Mouse (Mus musculus) MEL (cell line): ENCODE measurements around the gene Ern1. TPM values are rescaled to one million over a fixed set of nuclear protein-coding genes. Genes with fewer than 3 reads are reported as not detected.

ENCODE experiments used
- DNase-seq: peaks from one replicate; pipeline ENCODE4 v3.0.0; 2011; ENCODE audit warnings: low read depth, low spot score
- H3K27ac ChIP-seq: 2 replicates; pipeline ENCODE4 v1.5.1; 2012; ENCODE audit warnings: low read depth, mild to moderate bottlenecking, control low read depth, low read length, moderate library complexity; ENCODE audit not compliant: control insufficient read depth
- H3K27me3 ChIP-seq, 2 experiments: fragments of 150-350 bp in 1 of 2; sonication (generic) in 1 of 2; 2 replicates each; pipeline ENCODE4 v1.6.1; 2012; ENCODE audit warnings: low read length in 2 of 2, mild to moderate bottlenecking in 2 of 2, improper control_type of control experiment in 1 of 2, moderate library complexity in 1 of 2; ENCODE audit not compliant: insufficient read depth in 2 of 2, control insufficient read depth in 1 of 2
- H3K36me3 ChIP-seq, 2 experiments: 2 replicates each; pipeline ENCODE4 v1.6.1; 2012 to 2014; ENCODE audit warnings: low read length in 2 of 2, improper control_type of control experiment in 1 of 2, inconsistent platforms in 1 of 2, mild to moderate bottlenecking in 1 of 2; ENCODE audit not compliant: insufficient read depth in 2 of 2, control insufficient read depth in 1 of 2
- H3K4me1 ChIP-seq, 2 experiments: fragments of 150-350 bp in 1 of 2; sonication (generic) in 1 of 2; 2 replicates each; pipeline ENCODE4 v1.6.1; 2012; ENCODE audit warnings: low read length in 2 of 2, improper control_type of control experiment in 1 of 2, mild to moderate bottlenecking in 1 of 2; ENCODE audit not compliant: insufficient read depth in 2 of 2, control insufficient read depth in 1 of 2
- H3K4me3 ChIP-seq, 2 experiments: fragments of 150-350 bp in 1 of 2; sonication (generic) in 1 of 2; 2 replicates each; pipeline ENCODE4 v1.5.1; 2012; ENCODE audit warnings: low read depth in 2 of 2, low read length in 2 of 2, mild to moderate bottlenecking in 2 of 2, moderate library complexity in 2 of 2, control low read depth in 1 of 2, improper control_type of control experiment in 1 of 2; ENCODE audit not compliant: control insufficient read depth in 1 of 2, insufficient read depth in 1 of 2
- H3K79me2 ChIP-seq: 2 replicates; pipeline ENCODE4 v1.6.1; 2012; ENCODE audit warnings: mild to moderate bottlenecking, low read length, moderate library complexity; ENCODE audit not compliant: control insufficient read depth, poor library complexity, insufficient read depth
- H3K9ac ChIP-seq: 2 replicates; pipeline ENCODE4 v1.6.1; 2012; ENCODE audit warnings: low read depth, mild to moderate bottlenecking, control low read depth, low read length, moderate library complexity; ENCODE audit not compliant: control insufficient read depth, poor library complexity, severe bottlenecking
- H3K9me3 ChIP-seq: fragments of 150-350 bp; sonication (generic); replicated peaks from 2 replicates; pipeline ENCODE4 v1.6.1; 2012; ENCODE audit warnings: mild to moderate bottlenecking, low read length, improper control_type of control experiment, moderate library complexity; ENCODE audit not compliant: insufficient read depth
- BHLHE40 ChIP-seq: IDR thresholded peaks from 2 replicates; pipeline ENCODE4 v1.6.1; 2012; ENCODE audit warnings: low read depth, mild to moderate bottlenecking, inconsistent platforms, low read length, improper control_type of control experiment, borderline replicate concordance
- CHD1 ChIP-seq: IDR thresholded peaks from 2 replicates; pipeline ENCODE4 v1.6.1; 2012; ENCODE audit warnings: low read depth, mild to moderate bottlenecking, inconsistent platforms, low read length, improper control_type of control experiment
- CTCF ChIP-seq, 3 experiments: IDR thresholded peaks in 2 of 3; conservative IDR thresholded peaks in 1 of 3; 2 replicates each; pipeline ENCODE4 v1.5.1; 2011 to 2012; ENCODE audit warnings: low read length in 3 of 3, low read depth in 2 of 3, mild to moderate bottlenecking in 2 of 3, improper control_type of control experiment in 1 of 3, inconsistent platforms in 1 of 3, mixed read lengths in 1 of 3, moderate library complexity in 1 of 3; ENCODE audit not compliant: control insufficient read depth in 1 of 3, insufficient read depth in 1 of 3, poor library complexity in 1 of 3, severe bottlenecking in 1 of 3
- E2F4 ChIP-seq: IDR thresholded peaks from 2 replicates; pipeline ENCODE4 v1.6.1; 2011; ENCODE audit warnings: low read depth, low read length, improper control_type of control experiment, borderline replicate concordance
- ELF1 ChIP-seq: IDR thresholded peaks from 2 replicates; pipeline ENCODE4 v1.6.1; 2014; ENCODE audit warnings: low read depth, mild to moderate bottlenecking, inconsistent platforms, low read length, improper control_type of control experiment, moderate library complexity
- EP300 ChIP-seq, 2 experiments: IDR thresholded peaks; 2 replicates each; pipeline ENCODE4 v1.6.1; 2011; ENCODE audit warnings: improper control_type of control experiment in 2 of 2, low read length in 2 of 2, low read depth in 1 of 2, mild to moderate bottlenecking in 1 of 2
- GABPA ChIP-seq: IDR thresholded peaks from 2 replicates; pipeline ENCODE4 v1.6.1; 2012; ENCODE audit warnings: low read depth, mild to moderate bottlenecking, inconsistent platforms, low read length, improper control_type of control experiment, moderate library complexity
- GATA1 ChIP-seq: IDR thresholded peaks from 2 replicates; pipeline ENCODE4 v1.6.1; 2011; ENCODE audit warnings: low read depth, low read length, improper control_type of control experiment
- JUND ChIP-seq: IDR thresholded peaks from 2 replicates; pipeline ENCODE4 v1.6.1; 2011; ENCODE audit warnings: low read depth, mild to moderate bottlenecking, improper control_type of control experiment, low read length
- KAT2A ChIP-seq: conservative IDR thresholded peaks from 2 replicates; pipeline ENCODE4 v1.6.1; 2012; ENCODE audit warnings: low read depth, low read length, improper control_type of control experiment, inconsistent platforms
- MAX ChIP-seq: IDR thresholded peaks from 2 replicates; pipeline ENCODE4 v1.6.1; 2011; ENCODE audit warnings: low read length, improper control_type of control experiment
- MEF2A ChIP-seq: IDR thresholded peaks from 2 replicates; pipeline ENCODE4 v1.6.1; 2014; ENCODE audit warnings: low read depth, mild to moderate bottlenecking, inconsistent platforms, low read length, improper control_type of control experiment; ENCODE audit not compliant: poor library complexity, insufficient replicate concordance, severe bottlenecking; ENCODE audit errors: extremely low read depth
- MXI1 ChIP-seq: IDR thresholded peaks from 2 replicates; pipeline ENCODE4 v1.6.1; 2011; ENCODE audit warnings: mild to moderate bottlenecking, low read depth, low read length, improper control_type of control experiment
- MYB ChIP-seq: IDR thresholded peaks from 2 replicates; pipeline ENCODE4 v1.6.1; 2011; ENCODE audit warnings: mild to moderate bottlenecking, low read depth, low read length, improper control_type of control experiment
- MYC ChIP-seq: IDR thresholded peaks from 2 replicates; pipeline ENCODE4 v1.6.1; 2011; ENCODE audit warnings: low read depth, mild to moderate bottlenecking, low read length, improper control_type of control experiment, moderate library complexity
- NELFE ChIP-seq: IDR thresholded peaks from 2 replicates; pipeline ENCODE4 v1.6.1; 2011; ENCODE audit warnings: low read depth, low read length, improper control_type of control experiment
- POLR2AphosphoS2 ChIP-seq: IDR thresholded peaks from 2 replicates; pipeline ENCODE4 v1.6.1; 2011; ENCODE audit warnings: low read length, improper control_type of control experiment
- RAD21 ChIP-seq: IDR thresholded peaks from 2 replicates; pipeline ENCODE4 v1.6.1; 2011; ENCODE audit warnings: mild to moderate bottlenecking, low read depth, low read length, improper control_type of control experiment
- SIN3A ChIP-seq: IDR thresholded peaks from 2 replicates; pipeline ENCODE4 v1.6.1; 2012; ENCODE audit warnings: low read length, improper control_type of control experiment, inconsistent platforms
- SMC3 ChIP-seq: IDR thresholded peaks from 2 replicates; pipeline ENCODE4 v1.6.1; 2011; ENCODE audit warnings: low read depth, low read length, improper control_type of control experiment
- TCF12 ChIP-seq: IDR thresholded peaks from 2 replicates; pipeline ENCODE4 v1.6.1; 2014; ENCODE audit warnings: low read depth, mild to moderate bottlenecking, inconsistent platforms, low read length, improper control_type of control experiment, moderate library complexity
- USF1 ChIP-seq: IDR thresholded peaks from 2 replicates; pipeline ENCODE4 v1.6.1; 2014; ENCODE audit warnings: low read depth, mild to moderate bottlenecking, inconsistent platforms, low read length, improper control_type of control experiment, moderate library complexity
- USF2 ChIP-seq, 2 experiments: IDR thresholded peaks; 2 replicates each; pipeline ENCODE4 v1.6.1; 2011 to 2012; ENCODE audit warnings: improper control_type of control experiment in 2 of 2, low read length in 2 of 2, borderline replicate concordance in 1 of 2, inconsistent platforms in 1 of 2, low read depth in 1 of 2, mild to moderate bottlenecking in 1 of 2; ENCODE audit not compliant: insufficient read depth in 1 of 2
- ZC3H11A ChIP-seq: IDR thresholded peaks from 2 replicates; pipeline ENCODE4 v1.6.1; 2012; ENCODE audit warnings: low read depth, mild to moderate bottlenecking, inconsistent platforms, low read length, improper control_type of control experiment
- ZMIZ1 ChIP-seq: IDR thresholded peaks from 2 replicates; pipeline ENCODE4 v1.6.1; 2012; ENCODE audit warnings: low read depth, mild to moderate bottlenecking, inconsistent platforms, low read length, improper control_type of control experiment, moderate library complexity
- ZNF384 ChIP-seq: IDR thresholded peaks from 2 replicates; pipeline ENCODE4 v1.6.1; 2012; ENCODE audit warnings: low read depth, mild to moderate bottlenecking, inconsistent platforms, low read length, improper control_type of control experiment
- polyA plus RNA-seq, 2 experiments: library from polyadenylated mRNA; stranded (reverse) in 1 of 2; unstranded in 1 of 2; fragments of >175 nt in 1 of 2; fragments of >200 nt in 1 of 2; gene quantifications; 2 replicates each; pipeline versions ENCODE4 v1.2.1 to v1.2.4; 2012; ENCODE audit warnings: low replicate concordance in 2 of 2, low read depth in 1 of 2; ENCODE audit not compliant: insufficient read length in 2 of 2, insufficient read depth in 1 of 2, missing spikeins in 1 of 2
- total RNA-seq: library from RNA; depleted of rRNA; stranded (reverse); fragments of 300-350 nt; gene quantifications from 2 replicates; pipeline ENCODE4 v1.2.3, GENCODE M21; 2012

Ern1 gene
- total and polyA plus RNA-seq, 3 experiments, result 4.3 to 5.7 TPM; not detected in 1

GRCm38 (mm10) chr11:106364712-106365111 lies 122.9 kb downstream of the Ern1 start:
- no peak overlapping the region for H3K4me3 ChIP-seq
- 0 out of 4 replicates have a peak, but pooled peaks cover 0 to 2% of the 10 kb centered on the region in 2 experiments for H3K36me3 ChIP-seq
- no peak overlapping the region for H3K27ac ChIP-seq
- no peak for DNase-seq
- no peak for TF ChIP-seq GABPA
- TF ChIP-seq ZC3H11A, result no peak
- no peak for TF ChIP-seq USF1
- no peak for TF ChIP-seq BHLHE40
- no peak for TF ChIP-seq RAD21
- TF ChIP-seq SIN3A, result no peak
- no peak for TF ChIP-seq JUND
- no peak for TF ChIP-seq KAT2A
- TF ChIP-seq MXI1, result no peak
- H3K4me1 ChIP-seq, result no peaks in the 10 kb centered on the region
- H3K9ac ChIP-seq, result no peak overlapping the region
- H3K27me3 ChIP-seq, result peaks cover 3 to 6% of the 10 kb centered on the region in 2 experiments; a peak in 3 of 4 replicates
- H3K79me2 ChIP-seq, result no peaks in the 10 kb centered on the region
- no peaks in the 10 kb centered on the region for H3K9me3 ChIP-seq

GRCm38 (mm10) chr11:106359350-106359749 lies 128.3 kb downstream of the Ern1 start:
- Histone ChIP-seq H3K9ac (no peak overlapping the region), H3K9me3 (no peaks in the 10 kb centered on the region), H3K27ac (no peak overlapping the region), H3K27me3 (peaks cover 12 to 15% of the 10 kb centered on the region in 2 experiments), H3K79me2 (no peaks in the 10 kb centered on the region), H3K4me1 (no peaks in the 10 kb centered on the region), H3K4me3 (no peak overlapping the region), H3K36me3 (no peaks in the 10 kb centered on the region)
- TF ChIP-seq MEF2A (no peak), ZC3H11A (peak; percentile 33; the same call in 1 of the 2 replicates), RAD21 (peak; percentile 43), SMC3 (peak; percentile 75), CTCF (IDR thresholded peaks at IDR 0.05 in 2 of 3, conservative IDR thresholded peaks at IDR 0.05 in 1 of 3; ENCODE audit: control insufficient read depth in 1 of 3, insufficient read depth in 1 of 3, low read depth in 2 of 3, low read length in 3 of 3, poor library complexity in 1 of 3, severe bottlenecking in 1 of 3) (peak; percentile 66 to 89 (median 78))
- peak; percentile 66 for DNase-seq

GRCm38 (mm10) chr11:106355382-106356128 lies 132.1 kb downstream of the Ern1 start:
- Histone ChIP-seq H3K4me3 (no peak overlapping the region), H3K9ac (no peak overlapping the region), H3K4me1 (no peaks in the 10 kb centered on the region), H3K27me3 (peaks cover 6 to 18% of the 10 kb centered on the region in 2 experiments; a peak in 3 of 4 replicates), H3K36me3 (no peaks in the 10 kb centered on the region), H3K9me3 (no peaks in the 10 kb centered on the region), H3K79me2 (no peaks in the 10 kb centered on the region), H3K27ac (no peak overlapping the region)
- no peak for DNase-seq
- TF ChIP-seq GATA1, result no peak
- TF ChIP-seq ZNF384, result no peak
- TF ChIP-seq NELFE, result no peak
- no peak for TF ChIP-seq TCF12
- no peak for TF ChIP-seq USF1
- TF ChIP-seq ELF1, result no peak
- TF ChIP-seq ZMIZ1, result no peak
- no peak for TF ChIP-seq MYB
- no peak for TF ChIP-seq MAX
- no peak for TF ChIP-seq POLR2AphosphoS2
- no peak for TF ChIP-seq EP300 (IDR thresholded peaks at IDR 0.05; ENCODE audit: low read depth in 1 of 2, low read length in 2 of 2)
- no peak for TF ChIP-seq MYC
- TF ChIP-seq GABPA, result no peak
- TF ChIP-seq USF2 (IDR thresholded peaks at IDR 0.05; ENCODE audit: borderline replicate concordance in 1 of 2, insufficient read depth in 1 of 2, low read depth in 1 of 2, low read length in 2 of 2), result no peak
- no peak for TF ChIP-seq CHD1
- TF ChIP-seq E2F4, result no peak
